Mouse (Mus musculus): ENCODE measurements around the gene Hoxd13. TPM values are rescaled to one million over a fixed set of nuclear protein-coding genes. Genes with fewer than 3 reads are reported as not detected.

The Hoxd13 gene
- polyA plus RNA-seq, 2 experiments, result 0.29 TPM; not detected in 1

DNA sequence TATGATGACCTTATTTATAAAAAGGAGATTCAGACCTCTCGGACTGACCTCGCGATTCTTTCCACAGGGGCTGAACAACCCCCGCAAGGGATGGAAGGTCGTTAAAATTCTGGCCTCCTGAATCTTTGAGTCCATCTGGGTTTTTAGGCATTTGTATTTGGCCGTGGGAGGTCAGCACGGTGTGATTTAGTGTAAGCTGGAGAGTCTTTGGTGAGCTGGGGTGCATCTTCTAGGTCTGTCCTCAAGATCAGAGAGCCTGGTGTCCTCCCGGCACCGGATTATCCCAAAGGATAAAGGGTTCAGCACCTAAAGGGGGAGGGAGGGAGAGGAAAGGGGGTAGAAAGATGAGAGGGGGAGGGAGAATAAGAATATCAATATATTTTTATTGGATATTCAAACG, 35.2 kb downstream of the Hoxd13 start:
- Histone ChIP-seq H3K27me3 (ENCODE audit: control insufficient read depth, insufficient read depth, low read length) (peaks cover 96% of the 10 kb centered on the region), H3K27ac (no peak overlapping the region), H3K4me1 (replicated peaks; ENCODE audit: control insufficient read depth in 2 of 2, insufficient read depth in 2 of 2, low read length in 1 of 2) (no peaks in the 10 kb centered on the region), H3K4me2 (ENCODE audit: low read depth) (no peak overlapping the region), H3K36me3 (replicated peaks; ENCODE audit: control insufficient read depth, insufficient read depth, low read depth) (no peaks in the 10 kb centered on the region), H3K4me3 (ENCODE audit: insufficient read depth in 1 of 2, low read depth in 2 of 2, low read length in 2 of 2) (no peak overlapping the region), H3K9me3 (ENCODE audit: control insufficient read depth, low read length) (no peaks in the 10 kb centered on the region), H3K9ac (replicated peaks) (no peak overlapping the region)
- no peak for ATAC-seq (ENCODE audit: insufficient read depth)
- WGBS (ENCODE audit: insufficient replicate concordance), result 15% methylated on average over 10 of the region's 10 CpGs
- DNase-seq (ENCODE audit: low read depth in 3 of 3, low spot score in 3 of 3), result no peak
- TF ChIP-seq CTCF (IDR thresholded peaks at IDR 0.05; ENCODE audit: low read depth) (no peak), EP300 (IDR thresholded peaks at IDR 0.05; ENCODE audit: low read depth) (no peak)

DNA sequence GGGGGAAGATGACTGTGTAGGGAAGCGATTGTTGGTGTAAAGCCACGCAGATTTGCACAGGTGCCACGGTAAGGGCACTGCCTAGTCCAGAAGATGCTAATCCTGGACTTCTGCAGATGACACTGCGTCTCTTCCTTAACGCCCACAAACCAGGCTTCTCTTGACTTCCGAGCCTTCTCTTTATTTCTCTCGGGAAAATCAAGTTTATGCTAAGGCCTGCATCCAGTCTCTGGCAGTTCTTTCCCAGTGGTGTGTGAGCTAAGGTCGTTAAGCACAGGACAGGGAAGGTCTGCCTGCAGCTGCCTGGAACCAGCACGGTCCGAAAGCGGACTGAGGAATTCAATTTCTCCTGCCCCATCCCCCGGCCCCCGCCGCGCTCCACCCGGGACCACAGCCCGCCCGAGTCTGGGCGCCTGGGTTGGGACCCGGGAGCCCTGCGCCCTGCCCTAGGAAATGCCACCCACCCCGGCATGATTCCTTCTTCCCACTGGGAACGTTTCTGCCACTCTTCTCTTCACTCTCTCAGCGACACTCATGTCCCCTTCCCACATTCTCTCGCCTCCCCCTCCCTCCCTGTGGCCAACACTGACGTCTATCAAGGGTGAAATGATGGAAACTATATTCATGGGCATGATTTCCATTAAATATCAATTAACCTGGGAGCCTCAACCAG, 35.7 kb downstream of the Hoxd13 start:
- no peak overlapping the region for H3K9ac ChIP-seq (replicated peaks)
- no peaks in the 10 kb centered on the region for H3K36me3 ChIP-seq (replicated peaks; ENCODE audit: control insufficient read depth, insufficient read depth, low read depth)
- no peak overlapping the region for H3K27ac ChIP-seq
- H3K4me1 ChIP-seq (replicated peaks; ENCODE audit: control insufficient read depth in 2 of 2, insufficient read depth in 2 of 2, low read length in 1 of 2), result no peaks in the 10 kb centered on the region
- H3K4me2 ChIP-seq (ENCODE audit: low read depth), result no peak overlapping the region
- no peak overlapping the region for H3K4me3 ChIP-seq (ENCODE audit: insufficient read depth in 1 of 2, low read depth in 2 of 2, low read length in 2 of 2)
- H3K27me3 ChIP-seq (ENCODE audit: control insufficient read depth, insufficient read depth, low read length), result peaks cover 96% of the 10 kb centered on the region
- WGBS (ENCODE audit: insufficient replicate concordance), result 3% methylated on average over 26 of the region's 26 CpGs
- no peak for ATAC-seq (ENCODE audit: insufficient read depth)
- DNase-seq (ENCODE audit: low read depth in 3 of 3, low spot score in 3 of 3), result no peak
- H3K9me3 ChIP-seq (ENCODE audit: control insufficient read depth, low read length), result no peaks in the 10 kb centered on the region
- no peak for TF ChIP-seq CTCF (IDR thresholded peaks at IDR 0.05; ENCODE audit: low read depth)
- no peak for TF ChIP-seq EP300 (IDR thresholded peaks at IDR 0.05; ENCODE audit: low read depth)

- Histone ChIP-seq H3K27ac (no peak within 1 kb of the TSS), H3K9me3 (ENCODE audit: control insufficient read depth, low read length) (no peaks in the 10 kb centered on the region), H3K4me3 (ENCODE audit: insufficient read depth in 1 of 2, low read depth in 2 of 2, low read length in 2 of 2) (peak within 1 kb of the TSS in 1 of 2 experiments; percentile 11; a peak in 2 of 4 replicates), H3K4me2 (ENCODE audit: low read depth) (peak within 1 kb of the TSS; percentile 47), H3K9ac (replicated peaks) (no peak within 1 kb of the TSS), H3K27me3 (ENCODE audit: control insufficient read depth, insufficient read depth, low read length) (peaks cover 96% of the 10 kb centered on the region), H3K4me1 (replicated peaks; ENCODE audit: control insufficient read depth in 2 of 2, insufficient read depth in 2 of 2, low read length in 1 of 2) (no peaks in the 10 kb centered on the region), H3K36me3 (replicated peaks; ENCODE audit: control insufficient read depth, insufficient read depth, low read depth) (no peaks in the 10 kb centered on the region)
- WGBS (ENCODE audit: insufficient replicate concordance), result under 1% methylated on average over 44 of the region's 52 CpGs
- no peak for DNase-seq (ENCODE audit: low read depth in 3 of 3, low spot score in 3 of 3)
- ATAC-seq (ENCODE audit: insufficient read depth), result no peak
- TF ChIP-seq EP300 (IDR thresholded peaks at IDR 0.05; ENCODE audit: low read depth), result no peak
These were observed 36.4 kb downstream of the Hoxd13 start, which contains the start of gene Hoxd8 for GRCm38 (mm10) chr2:74704393-74704998. TSS of gene Hoxd8 (plus strand) at chr2:74704615.

- WGBS (ENCODE audit: insufficient replicate concordance), result under 1% methylated on average over 45 of the region's 66 CpGs
- Histone ChIP-seq H3K4me1 (replicated peaks; ENCODE audit: control insufficient read depth in 2 of 2, insufficient read depth in 2 of 2, low read length in 1 of 2) (no peaks in the 10 kb centered on the region), H3K27ac (no peak overlapping the region), H3K4me2 (ENCODE audit: low read depth) (peak overlapping the region; percentile 47), H3K9ac (replicated peaks) (no peak overlapping the region), H3K27me3 (ENCODE audit: control insufficient read depth, insufficient read depth, low read length) (peaks cover 96% of the 10 kb centered on the region), H3K4me3 (ENCODE audit: insufficient read depth in 1 of 2, low read depth in 2 of 2, low read length in 2 of 2) (peak overlapping the region in 1 of 2 experiments; percentile 11; a peak in 2 of 4 replicates), H3K36me3 (replicated peaks; ENCODE audit: control insufficient read depth, insufficient read depth, low read depth) (no peaks in the 10 kb centered on the region), H3K9me3 (ENCODE audit: control insufficient read depth, low read length) (no peaks in the 10 kb centered on the region)
- TF ChIP-seq EP300 (IDR thresholded peaks at IDR 0.05; ENCODE audit: low read depth), result no peak
- no peak for TF ChIP-seq CTCF (IDR thresholded peaks at IDR 0.05; ENCODE audit: low read depth)
- DNase-seq (ENCODE audit: low read depth in 3 of 3, low spot score in 3 of 3), result no peak
- no peak for ATAC-seq (ENCODE audit: insufficient read depth)
These were observed 36.9 kb downstream of the Hoxd13 start for GRCm38 (mm10) chr2:74704999-74705466.

GRCm38 (mm10) chr2:74705467-74706089, 37.5 kb downstream of the Hoxd13 start:
- TF ChIP-seq EP300 (IDR thresholded peaks at IDR 0.05; ENCODE audit: low read depth), result no peak
- TF ChIP-seq CTCF (IDR thresholded peaks at IDR 0.05; ENCODE audit: low read depth), result no peak
- no peak overlapping the region for H3K9ac ChIP-seq (replicated peaks)
- H3K36me3 ChIP-seq (replicated peaks; ENCODE audit: control insufficient read depth, insufficient read depth, low read depth), result no peaks in the 10 kb centered on the region
- WGBS (ENCODE audit: insufficient replicate concordance), result under 1% methylated on average over 61 of the region's 85 CpGs
- H3K27ac ChIP-seq, result no peak overlapping the region
- peak overlapping the region in 1 of 2 experiments; percentile 11; a peak in 2 of 4 replicates for H3K4me3 ChIP-seq (ENCODE audit: insufficient read depth in 1 of 2, low read depth in 2 of 2, low read length in 2 of 2)
- H3K4me1 ChIP-seq (replicated peaks; ENCODE audit: control insufficient read depth in 2 of 2, insufficient read depth in 2 of 2, low read length in 1 of 2), result no peaks in the 10 kb centered on the region
- no peaks in the 10 kb centered on the region for H3K9me3 ChIP-seq (ENCODE audit: control insufficient read depth, low read length)
- peaks cover 96% of the 10 kb centered on the region for H3K27me3 ChIP-seq (ENCODE audit: control insufficient read depth, insufficient read depth, low read length)
- peak overlapping the region; percentile 47 for H3K4me2 ChIP-seq (ENCODE audit: low read depth)
- no peak for DNase-seq (ENCODE audit: low read depth in 3 of 3, low spot score in 3 of 3)
- ATAC-seq (ENCODE audit: insufficient read depth), result no peak
